Mouse (Mus musculus): ENCODE measurements at regions not wholly inside any gene's neighbourhood (a gene's known extent, or its start where the extent isn't known, plus 50 kb on each side); places are given as distances from the start of the nearest gene placed in this dataset.

GRCm38 (mm10) chr2:117511737-117512136, 168.9 kb upstream of the Rasgrp1 start:
- H3K9me3 ChIP-seq, result no peaks in the 10 kb centered on the region
- no peak overlapping the region for H3K4me2 ChIP-seq (replicated peaks)
- ATAC-seq (ENCODE audit: insufficient number of reproducible peaks, insufficient read depth, low FRiP score, low TSS enrichment), result no peak
- no peak overlapping the region for H3K4me3 ChIP-seq
- 0 out of 2 replicates have a peak, but pooled peaks cover 3% of the 10 kb centered on the region for H3K4me1 ChIP-seq
- 75% methylated on average over 3 of the region's 3 CpGs for WGBS
- H3K9ac ChIP-seq, result no peak overlapping the region
- H3K27ac ChIP-seq, result no peak overlapping the region
- H3K36me3 ChIP-seq, result no peaks in the 10 kb centered on the region
- no peaks in the 10 kb centered on the region for H3K27me3 ChIP-seq

GRCm38 (mm10) chr2:117512551-117512950, 169.8 kb upstream of the Rasgrp1 start:
- no peaks in the 10 kb centered on the region for H3K27me3 ChIP-seq
- no peak overlapping the region for H3K9ac ChIP-seq
- H3K9me3 ChIP-seq, result no peaks in the 10 kb centered on the region
- no peak overlapping the region for H3K4me2 ChIP-seq (replicated peaks)
- H3K36me3 ChIP-seq, result no peaks in the 10 kb centered on the region
- no peak overlapping the region for H3K4me3 ChIP-seq
- no peak overlapping the region for H3K27ac ChIP-seq
- no peak for ATAC-seq (ENCODE audit: insufficient number of reproducible peaks, insufficient read depth, low FRiP score, low TSS enrichment)
- H3K4me1 ChIP-seq, result 0 out of 2 replicates have a peak, but pooled peaks cover 3% of the 10 kb centered on the region
- 26% methylated on average over 9 of the region's 9 CpGs for WGBS

- no peak overlapping the region for H3K27ac ChIP-seq
- no peaks in the 10 kb centered on the region for H3K27me3 ChIP-seq
- H3K4me2 ChIP-seq (replicated peaks), result no peak overlapping the region
- no peaks in the 10 kb centered on the region for H3K4me1 ChIP-seq
- no peak overlapping the region for H3K4me3 ChIP-seq
- no peak for ATAC-seq (ENCODE audit: insufficient number of reproducible peaks, insufficient read depth, low FRiP score, low TSS enrichment)
- H3K9ac ChIP-seq, result no peak overlapping the region
- no peaks in the 10 kb centered on the region for H3K9me3 ChIP-seq
- WGBS, result 79% methylated on average over 5 of the region's 5 CpGs
- H3K36me3 ChIP-seq, result no peaks in the 10 kb centered on the region
Observed at GRCm38 (mm10) chr2:117524437-117524836, 181.6 kb upstream of the Rasgrp1 start.

GRCm38 (mm10) chr2:117538865-117539264, 196.1 kb upstream of the Rasgrp1 start:
- H3K27ac ChIP-seq, result no peak overlapping the region
- no peak for ATAC-seq (ENCODE audit: insufficient number of reproducible peaks, insufficient read depth, low FRiP score, low TSS enrichment)
- WGBS, result 48% methylated on average over 5 of the region's 5 CpGs
- H3K36me3 ChIP-seq, result no peaks in the 10 kb centered on the region
- no peak overlapping the region for H3K9ac ChIP-seq
- no peaks in the 10 kb centered on the region for H3K27me3 ChIP-seq
- H3K4me3 ChIP-seq, result no peak overlapping the region
- no peak overlapping the region for H3K4me2 ChIP-seq (replicated peaks)
- no peaks in the 10 kb centered on the region for H3K9me3 ChIP-seq
- H3K4me1 ChIP-seq, result peaks cover 3% of the 10 kb centered on the region

GRCm38 (mm10) chr2:117539285-117539684, 196.5 kb upstream of the Rasgrp1 start:
- Histone ChIP-seq H3K4me1 (peaks cover 3% of the 10 kb centered on the region), H3K9ac (no peak overlapping the region), H3K4me2 (replicated peaks) (no peak overlapping the region), H3K27ac (no peak overlapping the region), H3K9me3 (no peaks in the 10 kb centered on the region), H3K36me3 (no peaks in the 10 kb centered on the region), H3K27me3 (no peaks in the 10 kb centered on the region), H3K4me3 (no peak overlapping the region)
- WGBS, result 30% methylated on average over 3 of the region's 3 CpGs
- no peak for ATAC-seq (ENCODE audit: insufficient number of reproducible peaks, insufficient read depth, low FRiP score, low TSS enrichment)

GRCm38 (mm10) chr2:117541471-117541870, 198.7 kb upstream of the Rasgrp1 start:
- Histone ChIP-seq H3K4me3 (no peak overlapping the region), H3K27ac (no peak overlapping the region), H3K27me3 (no peaks in the 10 kb centered on the region), H3K36me3 (no peaks in the 10 kb centered on the region), H3K9ac (no peak overlapping the region), H3K4me1 (peaks cover 3% of the 10 kb centered on the region), H3K4me2 (replicated peaks) (no peak overlapping the region), H3K9me3 (no peaks in the 10 kb centered on the region)
- WGBS, result 8% methylated on average over 6 of the region's 6 CpGs
- no peak for ATAC-seq (ENCODE audit: insufficient number of reproducible peaks, insufficient read depth, low FRiP score, low TSS enrichment)

GRCm38 (mm10) chr2:117542298-117542697, 199.5 kb upstream of the Rasgrp1 start:
- ATAC-seq (ENCODE audit: insufficient number of reproducible peaks, insufficient read depth, low FRiP score, low TSS enrichment), result no peak
- no peak overlapping the region for H3K4me3 ChIP-seq
- no peak overlapping the region for H3K4me2 ChIP-seq (replicated peaks)
- H3K27me3 ChIP-seq, result no peaks in the 10 kb centered on the region
- H3K9ac ChIP-seq, result no peak overlapping the region
- 78% methylated on average over 4 of the region's 4 CpGs for WGBS
- H3K9me3 ChIP-seq, result no peaks in the 10 kb centered on the region
- H3K27ac ChIP-seq, result no peak overlapping the region
- no peaks in the 10 kb centered on the region for H3K36me3 ChIP-seq
- peaks cover 3% of the 10 kb centered on the region for H3K4me1 ChIP-seq

- no peak for ATAC-seq (ENCODE audit: insufficient number of reproducible peaks, insufficient read depth, low FRiP score, low TSS enrichment)
- Histone ChIP-seq H3K9me3 (no peaks in the 10 kb centered on the region), H3K4me3 (no peak overlapping the region), H3K27me3 (no peaks in the 10 kb centered on the region), H3K27ac (no peak overlapping the region), H3K9ac (no peak overlapping the region), H3K4me1 (peaks cover 3% of the 10 kb centered on the region), H3K36me3 (no peaks in the 10 kb centered on the region), H3K4me2 (replicated peaks) (no peak overlapping the region)
- 64% methylated on average over 7 of the region's 7 CpGs for WGBS
Observed at GRCm38 (mm10) chr2:117543301-117543782, 200.5 kb upstream of the Rasgrp1 start.

- ATAC-seq (ENCODE audit: insufficient number of reproducible peaks, insufficient read depth, low FRiP score, low TSS enrichment), result no peak
- Histone ChIP-seq H3K9me3 (no peaks in the 10 kb centered on the region), H3K27me3 (no peaks in the 10 kb centered on the region), H3K9ac (no peak overlapping the region), H3K4me2 (replicated peaks) (no peak overlapping the region), H3K36me3 (no peaks in the 10 kb centered on the region), H3K4me3 (no peak overlapping the region), H3K4me1 (no peaks in the 10 kb centered on the region), H3K27ac (no peak overlapping the region)
- WGBS, result 79% methylated on average over 4 of the region's 4 CpGs
Observed at GRCm38 (mm10) chr2:117548273-117548672, 205.5 kb upstream of the Rasgrp1 start.

GRCm38 (mm10) chr2:117556301-117556700, 213.5 kb upstream of the Rasgrp1 start:
- 46% methylated on average over 2 of the region's 2 CpGs for WGBS
- no peak overlapping the region for H3K9ac ChIP-seq
- no peak overlapping the region for H3K27ac ChIP-seq
- H3K27me3 ChIP-seq, result no peaks in the 10 kb centered on the region
- H3K4me2 ChIP-seq (replicated peaks), result no peak overlapping the region
- no peaks in the 10 kb centered on the region for H3K9me3 ChIP-seq
- 0 out of 2 replicates have a peak, but pooled peaks cover 3% of the 10 kb centered on the region for H3K4me1 ChIP-seq
- ATAC-seq (ENCODE audit: insufficient number of reproducible peaks, insufficient read depth, low FRiP score, low TSS enrichment), result no peak
- H3K4me3 ChIP-seq, result no peak overlapping the region
- no peaks in the 10 kb centered on the region for H3K36me3 ChIP-seq

- 45% methylated on average over 7 of the region's 7 CpGs for WGBS
- H3K36me3 ChIP-seq, result no peaks in the 10 kb centered on the region
- H3K9ac ChIP-seq, result no peak overlapping the region
- H3K4me3 ChIP-seq, result no peak overlapping the region
- ATAC-seq (ENCODE audit: insufficient number of reproducible peaks, insufficient read depth, low FRiP score, low TSS enrichment), result 0 out of 2 replicates have a peak, but pooled peaks have one; percentile 35
- no peaks in the 10 kb centered on the region for H3K9me3 ChIP-seq
- H3K27me3 ChIP-seq, result no peaks in the 10 kb centered on the region
- H3K4me2 ChIP-seq (replicated peaks), result no peak overlapping the region
- no peak overlapping the region for H3K27ac ChIP-seq
- peaks cover 7% of the 10 kb centered on the region for H3K4me1 ChIP-seq
Observed at GRCm38 (mm10) chr2:117570987-117571386, 228.2 kb upstream of the Rasgrp1 start.

- Histone ChIP-seq H3K9me3 (no peaks in the 10 kb centered on the region), H3K4me2 (replicated peaks) (no peak overlapping the region), H3K4me3 (no peak overlapping the region), H3K27me3 (no peaks in the 10 kb centered on the region), H3K27ac (no peak overlapping the region), H3K4me1 (no peaks in the 10 kb centered on the region), H3K9ac (no peak overlapping the region), H3K36me3 (no peaks in the 10 kb centered on the region)
- ATAC-seq (ENCODE audit: insufficient number of reproducible peaks, insufficient read depth, low FRiP score, low TSS enrichment), result no peak
- WGBS, result 71% methylated on average over 3 of the region's 3 CpGs
Observed at GRCm38 (mm10) chr2:117587381-117587780, 244.6 kb upstream of the Rasgrp1 start.

GRCm38 (mm10) chr2:117595028-117595427, 252.2 kb upstream of the Rasgrp1 start:
- Histone ChIP-seq H3K4me2 (replicated peaks) (no peak overlapping the region), H3K36me3 (no peaks in the 10 kb centered on the region), H3K4me3 (no peak overlapping the region), H3K9ac (no peak overlapping the region), H3K27ac (no peak overlapping the region), H3K9me3 (no peaks in the 10 kb centered on the region), H3K27me3 (no peaks in the 10 kb centered on the region), H3K4me1 (no peaks in the 10 kb centered on the region)
- WGBS, result 57% methylated on average over 2 of the region's 2 CpGs
- no peak for ATAC-seq (ENCODE audit: insufficient number of reproducible peaks, insufficient read depth, low FRiP score, low TSS enrichment)

All from embryonic facial prominence, embryonic 12.5 days (tissue).